Mouse (Mus musculus) telencephalon, adult 2 months (tissue): ENCODE results near the gene Thsd7b.
A peak's percentile ranks its signal among the peaks of the same experiment; 100 is the strongest.

Source experiments
- DNase-seq: peaks from one replicate; pipeline ENCODE4 v3.0.0-alpha.2; 2011; ENCODE audit warnings: low read depth, low spot score

The Thsd7b gene

GRCm38 (mm10) chr1:129272982-129273937, at the start of gene Thsd7b:
TSS of gene Thsd7b (plus strand) at chr1:129273302.
- no peak for DNase-seq

GRCm38 (mm10) chr1:129244292-129244691, 28.8 kb upstream of the Thsd7b start:
- no peak for DNase-seq

- DNase-seq, result no peak
These were observed 22.2 kb upstream of the Thsd7b start for GRCm38 (mm10) chr1:129250704-129251443.

- no peak for DNase-seq
These were observed 6.4 kb upstream of the Thsd7b start for GRCm38 (mm10) chr1:129266684-129267083.

GRCm38 (mm10) chr1:129304173-129304572, 31.1 kb downstream of the Thsd7b start:
- no peak for DNase-seq

GRCm38 (mm10) chr1:129324388-129324787, 51.3 kb downstream of the Thsd7b start:
- peak; percentile 45 for DNase-seq

- no peak for DNase-seq
These were observed 51.7 kb downstream of the Thsd7b start for GRCm38 (mm10) chr1:129324798-129325197.

- DNase-seq, result no peak
These were observed 83.5 kb downstream of the Thsd7b start for GRCm38 (mm10) chr1:129356631-129357030.

- DNase-seq, result no peak
These were observed 84.3 kb downstream of the Thsd7b start for GRCm38 (mm10) chr1:129357378-129357777.

GRCm38 (mm10) chr1:129363368-129363767, 90.3 kb downstream of the Thsd7b start:
- DNase-seq, result no peak

- no peak for DNase-seq
These were observed 91.7 kb downstream of the Thsd7b start for GRCm38 (mm10) chr1:129364828-129365227.

GRCm38 (mm10) chr1:129365590-129365989, 92.5 kb downstream of the Thsd7b start:
- DNase-seq, result no peak

GRCm38 (mm10) chr1:129386479-129386878, 113.4 kb downstream of the Thsd7b start:
- DNase-seq, result no peak

GRCm38 (mm10) chr1:129411584-129411983, 138.5 kb downstream of the Thsd7b start:
- no peak for DNase-seq

GRCm38 (mm10) chr1:129421581-129421980, 148.5 kb downstream of the Thsd7b start:
- peak; percentile 83 for DNase-seq

- DNase-seq, result no peak
These were observed 191.3 kb downstream of the Thsd7b start for GRCm38 (mm10) chr1:129464414-129464813.

GRCm38 (mm10) chr1:129473504-129473903, 200.4 kb downstream of the Thsd7b start:
- no peak for DNase-seq

- DNase-seq, result peak; percentile 47
These were observed 211.3 kb downstream of the Thsd7b start for GRCm38 (mm10) chr1:129484266-129485031.

GRCm38 (mm10) chr1:129491136-129491535, 218.0 kb downstream of the Thsd7b start:
- DNase-seq, result no peak

- no peak for DNase-seq
These were observed 220.8 kb downstream of the Thsd7b start for GRCm38 (mm10) chr1:129493929-129494328.

GRCm38 (mm10) chr1:129501707-129502106, 228.6 kb downstream of the Thsd7b start:
- no peak for DNase-seq

GRCm38 (mm10) chr1:129516379-129516778, 243.3 kb downstream of the Thsd7b start:
- DNase-seq, result no peak
